Mouse (Mus musculus): ENCODE measurements around the gene Zbtb20.

- TF ChIP-seq CTCF (IDR thresholded peaks at IDR 0.05; ENCODE audit: control insufficient read depth, insufficient read depth, low read length) (no peak), POLR2A (IDR thresholded peaks at IDR 0.05; ENCODE audit: borderline replicate concordance, control insufficient read depth, low read depth, low read length) (no peak)
Measured at GRCm38 (mm10) chr16:43503010-43503635, 627.4 kb downstream of the Zbtb20 start.

Measured in bone marrow, adult 2 months (tissue).